Mouse (Mus musculus): ENCODE measurements at regions not wholly inside any gene's neighbourhood (a gene's known extent, or its start where the extent isn't known, plus 50 kb on each side); places are given as distances from the start of the nearest gene placed in this dataset.

- TF ChIP-seq CTCF (IDR thresholded peaks at IDR 0.05; ENCODE audit: insufficient read depth, low read depth, low read length): no peak
- TF ChIP-seq POLR2A (IDR thresholded peaks at IDR 0.05; ENCODE audit: insufficient read depth, low read depth, low read length): no peak
Observed at GRCm38 (mm10) chr13:107678860-107679259, 365.4 kb upstream of the Smim15 start.
